Mouse (Mus musculus): ENCODE results near the gene Ppp1r15b.

GRCm38 (mm10) chr1:133146014-133147009 lies 15.4 kb downstream of the Ppp1r15b start:
- TF ChIP-seq MAFK (IDR thresholded peaks at IDR 0.05; ENCODE audit: insufficient read depth, low read depth, low read length): no peak
- no peak for TF ChIP-seq HCFC1 (IDR thresholded peaks at IDR 0.05; ENCODE audit: borderline replicate concordance, insufficient read depth, low read length)
